Mouse (Mus musculus): ENCODE data around the gene Ranbp17.
A peak's percentile ranks its signal among the peaks of the same experiment; 100 is the strongest.
"Not testable (repeated sequence)": the region's sequence is repeated elsewhere in the genome, so short reads cannot be mapped to it uniquely, and the experiment has no call there.

Ranbp17 gene

GRCm38 (mm10) chr11:33513376-33513991 is at the start of gene Ranbp17:
Gene Ranbp17, minus strand, starts transcription at chr11:33513746.
- ATAC-seq (ENCODE audit: low TSS enrichment) = peak; percentile 84

- peak; percentile 82 for ATAC-seq (ENCODE audit: low TSS enrichment)
Measured at GRCm38 (mm10) chr11:33554123-33554522, 40.6 kb upstream of the Ranbp17 start.

GRCm38 (mm10) chr11:33550861-33551560 is 37.5 kb upstream of the Ranbp17 start:
- ATAC-seq (ENCODE audit: low TSS enrichment) = no peak

- no peak for ATAC-seq (ENCODE audit: low TSS enrichment)
Measured at GRCm38 (mm10) chr11:33547386-33547785, 33.8 kb upstream of the Ranbp17 start.

GRCm38 (mm10) chr11:33544945-33545344 is 31.4 kb upstream of the Ranbp17 start:
- ATAC-seq (ENCODE audit: low TSS enrichment) = no peak

DNA sequence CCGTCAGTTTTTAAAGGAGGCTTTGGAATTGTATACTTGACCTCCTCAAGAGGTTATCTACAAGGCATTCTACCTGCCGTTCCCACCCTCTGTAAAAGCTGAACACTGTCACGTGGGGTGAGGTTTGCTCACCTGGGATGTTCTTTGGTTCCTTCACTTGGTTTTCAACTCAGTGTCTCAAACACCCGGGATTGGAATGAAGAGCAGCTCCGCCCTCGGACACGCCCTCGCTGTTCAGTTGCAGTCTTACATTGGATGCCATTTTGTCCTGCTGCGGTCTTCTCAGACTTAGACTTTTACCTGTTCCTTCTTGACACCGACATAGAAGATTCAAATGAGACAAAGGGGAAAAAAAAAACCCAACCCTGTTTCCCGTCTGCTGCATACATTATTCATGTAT is 30.6 kb upstream of the Ranbp17 start:
- ATAC-seq (ENCODE audit: low TSS enrichment) = no peak

DNA sequence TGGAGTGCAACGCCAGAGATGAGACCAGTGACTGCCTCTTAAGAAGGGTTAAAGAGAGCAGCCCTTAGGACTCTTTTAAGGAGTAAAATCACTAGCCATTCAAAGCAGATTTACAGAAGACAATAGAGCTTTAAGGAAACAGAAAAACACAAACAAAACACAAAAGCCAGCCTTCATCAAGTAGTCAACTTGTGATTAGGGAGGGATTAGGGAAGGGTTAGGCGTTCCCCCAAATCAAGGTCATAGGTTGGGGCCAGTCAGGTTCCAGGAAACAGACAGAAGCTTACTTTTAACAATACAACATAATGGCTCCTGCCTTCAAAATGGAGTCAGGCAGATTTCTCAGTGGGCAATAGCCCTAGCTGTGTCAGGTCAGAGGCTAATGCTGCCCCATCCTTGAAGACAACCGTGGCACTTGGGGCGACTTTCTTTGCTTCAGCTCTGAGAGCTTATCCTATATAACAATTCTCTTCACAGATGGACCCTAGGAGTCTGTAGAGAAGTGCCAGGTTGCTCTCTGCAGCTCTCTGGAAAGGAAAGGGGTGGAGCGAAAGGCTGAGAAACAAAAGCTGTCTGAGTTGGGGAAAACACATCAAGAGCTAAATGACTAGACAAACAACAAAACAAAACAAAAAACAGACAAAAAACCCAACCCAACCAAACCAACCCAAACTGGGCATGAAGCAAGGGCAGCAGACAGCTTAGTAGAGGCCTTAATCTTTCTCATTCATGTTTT is 24.0 kb upstream of the Ranbp17 start:
- ATAC-seq (ENCODE audit: low TSS enrichment) = no peak

DNA sequence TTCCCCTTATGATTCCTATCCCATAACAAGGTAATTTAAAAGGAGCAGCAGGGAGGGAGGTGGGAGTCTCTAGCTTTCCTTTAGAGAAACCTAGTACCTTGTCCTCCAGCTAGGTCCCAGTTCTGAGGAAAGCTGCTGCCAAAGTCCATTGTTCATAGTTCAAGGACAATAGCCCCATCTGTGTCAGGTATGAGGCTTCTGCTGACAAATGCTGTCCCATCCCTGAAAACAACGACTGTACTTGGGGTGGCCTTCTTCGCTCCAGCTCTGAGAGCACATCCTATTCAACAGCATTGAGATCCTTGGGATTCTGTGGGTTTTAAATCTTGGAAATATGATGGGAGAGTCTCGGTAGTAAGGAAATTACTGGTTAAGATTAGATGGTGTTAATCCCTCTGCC is 23.1 kb upstream of the Ranbp17 start:
- no peak for ATAC-seq (ENCODE audit: low TSS enrichment)

DNA sequence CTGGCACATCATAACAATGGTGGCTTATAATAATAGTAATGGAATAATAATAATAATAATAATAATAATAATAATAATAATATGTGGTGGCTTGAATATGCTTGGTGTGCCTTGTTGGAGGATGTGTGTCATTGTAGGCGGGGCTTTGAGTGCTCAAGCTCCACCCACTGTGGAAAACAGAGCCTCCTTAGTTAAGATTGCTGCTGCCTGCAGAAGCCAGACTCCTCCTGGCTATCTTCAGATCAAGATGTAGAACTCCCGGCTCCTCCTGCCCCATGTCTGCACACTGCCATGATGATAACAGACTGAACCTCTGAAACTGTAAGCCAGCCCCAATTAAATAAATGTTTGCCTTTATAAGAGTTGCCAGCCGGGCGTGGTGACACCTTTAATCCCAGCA is 21.0 kb upstream of the Ranbp17 start:
- ATAC-seq (ENCODE audit: low TSS enrichment) = no peak

- ATAC-seq (ENCODE audit: low TSS enrichment) = no peak
Measured at GRCm38 (mm10) chr11:33533577-33533976, 20.0 kb upstream of the Ranbp17 start.

GRCm38 (mm10) chr11:33529576-33529975 is 16.0 kb upstream of the Ranbp17 start:
- no peak for ATAC-seq (ENCODE audit: low TSS enrichment)

- peak; percentile 95 for ATAC-seq (ENCODE audit: low TSS enrichment)
Measured at GRCm38 (mm10) chr11:33512854-33513375, 631 bp downstream of the Ranbp17 start.

DNA sequence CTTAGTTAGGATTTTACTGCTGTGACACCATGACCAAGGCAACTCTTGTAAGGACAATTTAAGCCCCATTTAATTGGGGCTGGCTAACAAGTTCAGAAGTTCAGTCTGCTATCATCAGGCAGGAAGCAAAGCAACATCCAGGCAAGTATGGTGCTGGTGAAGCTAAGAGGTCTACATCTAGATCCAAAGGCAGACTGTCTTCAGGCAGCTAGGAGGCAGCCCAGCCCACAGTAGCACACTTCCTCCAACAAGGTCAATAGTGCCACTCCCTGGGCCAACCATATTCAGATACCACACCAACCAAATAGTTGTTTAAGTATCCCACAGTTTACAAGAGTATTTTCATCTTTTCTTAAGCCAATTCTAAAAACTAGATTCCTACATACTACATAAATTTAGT is 4.1 kb downstream of the Ranbp17 start:
- no peak for ATAC-seq (ENCODE audit: low TSS enrichment)

GRCm38 (mm10) chr11:33485746-33486145 is 27.8 kb downstream of the Ranbp17 start:
- no peak for ATAC-seq (ENCODE audit: low TSS enrichment)

DNA sequence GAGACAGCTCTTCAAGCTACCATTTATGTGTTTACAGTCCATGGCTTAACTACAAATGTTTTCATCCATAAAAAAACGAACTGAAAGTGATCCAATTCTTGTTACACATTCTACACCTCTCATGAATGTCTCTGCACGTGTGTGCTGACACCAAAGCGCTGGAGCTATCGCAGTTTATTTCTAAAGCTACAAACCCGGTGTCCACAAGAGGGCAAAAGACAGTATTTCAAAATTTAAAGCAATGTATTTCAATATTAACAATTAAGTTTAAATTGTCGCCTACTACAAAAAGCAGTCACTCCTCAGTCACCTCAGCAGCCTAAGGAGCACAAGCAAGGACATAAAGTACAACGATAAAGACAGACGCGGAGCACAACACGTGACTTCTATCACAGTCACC is 33.1 kb downstream of the Ranbp17 start:
- no peak for ATAC-seq (ENCODE audit: low TSS enrichment)

GRCm38 (mm10) chr11:33479209-33479608 is 34.3 kb downstream of the Ranbp17 start:
- no peak for ATAC-seq (ENCODE audit: low TSS enrichment)

- ATAC-seq (ENCODE audit: low TSS enrichment) = no peak
Measured at GRCm38 (mm10) chr11:33476634-33477033, 36.9 kb downstream of the Ranbp17 start.

- no peak for ATAC-seq (ENCODE audit: low TSS enrichment)
Measured at GRCm38 (mm10) chr11:33461172-33461571, 52.4 kb downstream of the Ranbp17 start.

- ATAC-seq (ENCODE audit: low TSS enrichment) = no peak
Measured at GRCm38 (mm10) chr11:33454069-33454468, 59.5 kb downstream of the Ranbp17 start.

DNA sequence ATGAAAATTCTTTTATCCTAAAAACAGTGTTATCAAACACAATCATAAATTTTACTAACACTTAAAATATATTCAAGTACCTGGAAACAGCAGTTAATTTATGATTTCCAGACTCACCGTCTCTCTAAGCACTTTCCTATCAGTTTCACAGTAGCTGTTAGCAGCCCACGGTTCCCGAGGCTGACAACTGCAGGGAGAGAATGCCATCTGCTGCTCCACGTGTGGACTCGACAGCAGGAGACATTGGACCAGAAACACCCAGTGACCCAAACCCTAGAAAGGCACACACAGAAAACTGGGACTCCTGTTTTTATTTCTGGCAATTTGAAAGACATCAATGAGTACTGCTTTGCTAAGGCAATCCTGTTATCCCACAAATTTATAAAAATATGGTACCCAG is 79.7 kb downstream of the Ranbp17 start:
- no peak for ATAC-seq (ENCODE audit: low TSS enrichment)

- ATAC-seq (ENCODE audit: low TSS enrichment) = not testable (repeated sequence)
Measured at GRCm38 (mm10) chr11:33428238-33428637, 85.3 kb downstream of the Ranbp17 start.

- not testable (repeated sequence) for ATAC-seq (ENCODE audit: low TSS enrichment)
Measured at GRCm38 (mm10) chr11:33427789-33428188, 85.8 kb downstream of the Ranbp17 start.

DNA sequence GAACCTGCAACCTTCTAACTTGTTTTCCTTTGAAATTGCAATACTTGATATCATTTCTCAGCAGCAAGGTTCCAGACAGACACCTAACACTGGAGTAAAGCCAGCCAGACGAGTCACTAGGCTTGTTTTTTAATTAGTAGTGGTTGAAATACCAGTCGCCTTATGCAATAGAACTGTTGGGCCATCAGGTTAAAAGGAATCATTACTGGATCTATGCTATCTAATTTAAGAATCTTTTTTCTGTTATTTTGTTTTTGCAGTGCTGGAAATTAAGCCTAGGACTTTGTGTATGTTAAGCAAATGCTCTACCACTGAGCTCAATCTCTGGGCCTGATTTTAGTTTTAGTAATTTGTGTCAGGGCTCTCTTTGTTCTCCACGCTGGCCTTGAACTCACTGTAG is 91.3 kb downstream of the Ranbp17 start:
- ATAC-seq (ENCODE audit: low TSS enrichment) = no peak
